In the genomic region with DNA sequence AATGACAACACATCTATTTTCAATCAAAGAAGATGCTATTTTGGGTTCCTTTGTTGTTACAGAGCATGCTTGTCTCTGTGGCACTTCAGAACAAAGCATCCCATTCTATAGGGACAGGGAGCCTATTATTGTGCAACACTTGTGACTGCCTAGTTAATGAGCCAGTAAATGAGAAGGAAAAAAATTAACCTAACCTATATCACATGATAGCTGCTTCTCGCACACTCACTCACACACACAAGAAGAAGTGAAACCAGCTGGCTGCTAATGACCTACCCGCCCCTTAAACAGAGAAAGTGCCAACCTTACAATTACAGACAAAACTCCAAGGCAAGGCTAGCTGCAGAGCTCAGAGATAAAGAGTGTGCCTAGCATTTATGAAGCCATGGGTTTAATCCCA, we compare ENCODE assay signal across 11 mouse cellular contexts. TPM values are rescaled to one million over a fixed set of nuclear protein-coding genes. Genes with fewer than 3 reads are reported as not detected.
A peak's percentile ranks its signal among the peaks of the same experiment; 100 is the strongest.
DNase-seq lines count a peak whose midpoint lies in the region; ATAC-seq and TF ChIP-seq lines count a peak whose summit lies in the region.
"Had no signal": no experiment of that assay in that cellular context is flagged by ENCODE, and none has a peak within 500 bp of the region (broad histone marks: within the 10 kb centered on the region; RNA-seq: fewer than 3 reads in every experiment).

No protein-coding gene starts in this region.

- H3K9ac ChIP-seq in forebrain, embryonic 13.5 days: peak overlapping the region; percentile 3
- H3K9ac ChIP-seq in lung, postnatal 0 days (replicated peaks; ENCODE audit: low read depth): no peak overlapping the region
- H3K9ac ChIP-seq in forebrain, embryonic 14.5 days (ENCODE audit: low read length): no peak overlapping the region; the same call in 1 of the 2 replicates

- DNase-seq in forebrain, embryonic 10.5 days (ENCODE audit: extremely low spot score, low spot score): no peak
- peak; percentile 11 for DNase-seq in lung, postnatal 0 days (ENCODE audit: low spot score)
- no peak for DNase-seq in lung, adult 18-20 months
- peak; percentile 30 for DNase-seq in forebrain, embryonic 14.5 days (ENCODE audit: low spot score)
- DNase-seq: cerebellum, adult 18-20 months; thymus, postnatal 25 days had no signal

- no peaks in the 10 kb centered on the region for H3K27me3 ChIP-seq in forebrain, embryonic 13.5 days
- H3K27me3 ChIP-seq in forebrain, embryonic 10.5 days (ENCODE audit: poor library complexity, severe bottlenecking): no peaks in the 10 kb centered on the region
- no peaks in the 10 kb centered on the region for H3K27me3 ChIP-seq in lung, postnatal 0 days (replicated peaks; ENCODE audit: insufficient read depth, low read length)
- H3K27me3 ChIP-seq in forebrain, embryonic 14.5 days (replicated peaks; ENCODE audit: control insufficient read depth, insufficient read depth, low read length): no peaks in the 10 kb centered on the region

- H3K36me3 ChIP-seq in forebrain, embryonic 13.5 days (ENCODE audit: poor library complexity, severe bottlenecking): 0 out of 2 replicates have a peak, but pooled peaks cover 4% of the 10 kb centered on the region
- peaks cover 40% of the 10 kb centered on the region for H3K36me3 ChIP-seq in forebrain, embryonic 10.5 days (replicated peaks)
- H3K36me3 ChIP-seq in lung, postnatal 0 days (ENCODE audit: insufficient read depth, low read length): no peaks in the 10 kb centered on the region
- peaks cover 9% of the 10 kb centered on the region; the same call in 1 of the 2 replicates for H3K36me3 ChIP-seq in forebrain, embryonic 14.5 days (ENCODE audit: control insufficient read depth, insufficient read depth, low read length)

- 28% methylated on average over 2 of the region's 2 CpGs for WGBS in forebrain, embryonic 13.5 days
- 76% methylated on average over 2 of the region's 2 CpGs for WGBS in forebrain, embryonic 10.5 days
- WGBS in lung, postnatal 0 days: 79% methylated on average over 2 of the region's 2 CpGs
- WGBS in forebrain, embryonic 14.5 days: 10% methylated on average over 2 of the region's 2 CpGs

- TF ChIP-seq CTCF in lung, postnatal 0 days (IDR thresholded peaks at IDR 0.05): no peak

- no peaks in the 10 kb centered on the region for H3K9me3 ChIP-seq in forebrain, embryonic 13.5 days (replicated peaks)
- H3K9me3 ChIP-seq in forebrain, embryonic 10.5 days: no peaks in the 10 kb centered on the region
- no peaks in the 10 kb centered on the region for H3K9me3 ChIP-seq in lung, postnatal 0 days (ENCODE audit: low read length)
- H3K9me3 ChIP-seq in forebrain, embryonic 14.5 days (replicated peaks; ENCODE audit: control insufficient read depth, low read length): no peaks in the 10 kb centered on the region

- peak overlapping the region; percentile 52; the same call in 1 of the 2 replicates for H3K27ac ChIP-seq in forebrain, embryonic 13.5 days
- no peak overlapping the region for H3K27ac ChIP-seq in forebrain, embryonic 10.5 days
- H3K27ac ChIP-seq in lung, postnatal 0 days (ENCODE audit: low read length): no peak overlapping the region
- peak overlapping the region; percentile 52; the same call in 1 of the 2 replicates for H3K27ac ChIP-seq in forebrain, embryonic 14.5 days (ENCODE audit: low read depth, low read length)

- peaks cover 44% of the 10 kb centered on the region for H3K4me1 ChIP-seq in forebrain, embryonic 13.5 days
- peaks cover 42% of the 10 kb centered on the region for H3K4me1 ChIP-seq in forebrain, embryonic 10.5 days
- H3K4me1 ChIP-seq in lung, postnatal 0 days (ENCODE audit: insufficient read depth, low read depth, low read length): peaks cover 12% of the 10 kb centered on the region; the same call in 1 of the 2 replicates
- peaks cover 18% of the 10 kb centered on the region for H3K4me1 ChIP-seq in forebrain, embryonic 14.5 days (ENCODE audit: control insufficient read depth, insufficient read depth, low read length)

- ATAC-seq in forebrain, embryonic 13.5 days: no peak
- no peak for ATAC-seq in lung, postnatal 0 days
- no peak for ATAC-seq in forebrain, embryonic 14.5 days
- peak; percentile 46; the same call in 1 of the 2 replicates for ATAC-seq in neutrophil, adult 5-6 weeks (ENCODE audit: extremely low read depth, insufficient number of reproducible peaks, low FRiP score, poor library complexity, severe bottlenecking)
- ATAC-seq in inflammation-experienced regulatory T-cells, adult 6 months: no peak
- no peak for ATAC-seq in erythroid progenitor cell, adult 5-6 weeks (replicated peaks; ENCODE audit: low FRiP score, poor library complexity, severe bottlenecking)
- ATAC-seq: CD4-positive, CD25-positive, alpha-beta regulatory T cell, adult 4 months had no signal

- no peak overlapping the region for H3K4me3 ChIP-seq in forebrain, embryonic 13.5 days
- H3K4me3 ChIP-seq in forebrain, embryonic 10.5 days: no peak overlapping the region
- H3K4me3 ChIP-seq in lung, postnatal 0 days (ENCODE audit: low read depth, low read length): no peak overlapping the region
- H3K4me3 ChIP-seq in forebrain, embryonic 14.5 days (ENCODE audit: low read depth, low read length): no peak overlapping the region

- peak overlapping the region; percentile 10; the same call in 1 of the 2 replicates for H3K4me2 ChIP-seq in forebrain, embryonic 13.5 days
- no peak overlapping the region for H3K4me2 ChIP-seq in lung, postnatal 0 days (replicated peaks; ENCODE audit: low read depth, low read length)
- H3K4me2 ChIP-seq in forebrain, embryonic 14.5 days (ENCODE audit: low read length): 0 out of 2 replicates have a peak overlapping the region, but pooled peaks have one; percentile 7

- no peak for TF ChIP-seq EP300 in lung, postnatal 0 days (IDR thresholded peaks at IDR 0.05)

RNA-seq across cellular contexts. Expression of gene Retreg3, which starts 4.1 kb away (rescaled TPM):
- 18.6 and 20.8 TPM in 2 replicates for polyA plus RNA-seq in forebrain, embryonic 13.5 days (2015; fragmentation: Nextera tagmentation; extraction: Ambion mirVana)
- polyA plus RNA-seq in forebrain, embryonic 10.5 days (2016; fragmentation: Nextera tagmentation; extraction: Ambion mirVana): 14.6 and 15.5 TPM in 2 replicates
- 18.8 and 18.9 TPM in 2 replicates for polyA plus RNA-seq in lung, postnatal 0 days (2015; fragmentation: Nextera tagmentation; extraction: Ambion mirVana)
- 14.0 and 14.4 TPM in 2 replicates for polyA plus RNA-seq in forebrain, embryonic 14.5 days (2014; fragmentation: Nextera tagmentation; extraction: Ambion mirVana)
- 91.3 and 97.1 TPM in 2 replicates for total RNA-seq in neutrophil, adult 5-6 weeks (2017)
- 10 to 100 TPM; 15.1 to 26.8 (median 21.4) TPM for polyA plus RNA-seq in inflammation-experienced regulatory T-cells, adult 6 months (2017; shearing (Covaris generic))
- 24.5 and 25.6 TPM in 2 replicates for total RNA-seq in erythroid progenitor cell, adult 5-6 weeks (2015; ENCODE audit: low replicate concordance)
- 38.7 and 57.9 TPM in 2 replicates for total RNA-seq in erythroid progenitor cell, adult 5-6 weeks (2017; ENCODE audit: low replicate concordance)

RNA-seq across cellular contexts. Expression of gene Tubg1, which starts 4.2 kb away (rescaled TPM):
- 108 and 112 TPM in 2 replicates for polyA plus RNA-seq in forebrain, embryonic 13.5 days (2015; fragmentation: Nextera tagmentation; extraction: Ambion mirVana)
- polyA plus RNA-seq in forebrain, embryonic 10.5 days (2016; fragmentation: Nextera tagmentation; extraction: Ambion mirVana): 143 and 145 TPM in 2 replicates
- polyA plus RNA-seq in lung, postnatal 0 days (2015; fragmentation: Nextera tagmentation; extraction: Ambion mirVana): 25.8 TPM in 2 replicates
- polyA plus RNA-seq in forebrain, embryonic 14.5 days (2014; fragmentation: Nextera tagmentation; extraction: Ambion mirVana): 84.9 and 87.8 TPM in 2 replicates
- 11.3 and 13.1 TPM in 2 replicates for total RNA-seq in neutrophil, adult 5-6 weeks (2017)
- 10 to 100 TPM; 24.7 to 32.4 (median 24.7) TPM for polyA plus RNA-seq in inflammation-experienced regulatory T-cells, adult 6 months (2017; shearing (Covaris generic))
- 29.3 and 38.2 TPM in 2 replicates for total RNA-seq in erythroid progenitor cell, adult 5-6 weeks (2015; ENCODE audit: low replicate concordance)
- 30.8 and 40.7 TPM in 2 replicates for total RNA-seq in erythroid progenitor cell, adult 5-6 weeks (2017; ENCODE audit: low replicate concordance)

RNA-seq across cellular contexts. Expression of gene Psmc3ip, which starts 20.3 kb away (rescaled TPM):
- 63.3 and 64.1 TPM in 2 replicates for polyA plus RNA-seq in forebrain, embryonic 13.5 days (2015; fragmentation: Nextera tagmentation; extraction: Ambion mirVana)
- 78.1 and 96.4 TPM in 2 replicates for polyA plus RNA-seq in forebrain, embryonic 10.5 days (2016; fragmentation: Nextera tagmentation; extraction: Ambion mirVana)
- 9.8 and 10.4 TPM in 2 replicates for polyA plus RNA-seq in lung, postnatal 0 days (2015; fragmentation: Nextera tagmentation; extraction: Ambion mirVana)
- polyA plus RNA-seq in forebrain, embryonic 14.5 days (2014; fragmentation: Nextera tagmentation; extraction: Ambion mirVana): 39.8 and 54.3 TPM in 2 replicates
- total RNA-seq in neutrophil, adult 5-6 weeks (2017): 3.6 and 4.0 TPM in 2 replicates
- polyA plus RNA-seq in inflammation-experienced regulatory T-cells, adult 6 months (2017; shearing (Covaris generic)): 10 to 100 TPM in 1 of 3 experiments, 1 to 10 TPM in 2; 7.7 to 19.7 (median 10.0) TPM
- total RNA-seq in erythroid progenitor cell, adult 5-6 weeks (2015; ENCODE audit: low replicate concordance): 5.9 and 7.9 TPM in 2 replicates
- total RNA-seq in erythroid progenitor cell, adult 5-6 weeks (2017; ENCODE audit: low replicate concordance): 13.2 and 29.0 TPM in 2 replicates

RNA-seq across cellular contexts. Expression of gene Mlx, which starts 28.5 kb away (rescaled TPM):
- polyA plus RNA-seq in forebrain, embryonic 13.5 days (2015; fragmentation: Nextera tagmentation; extraction: Ambion mirVana): 71.1 and 81.2 TPM in 2 replicates
- 37.3 and 41.1 TPM in 2 replicates for polyA plus RNA-seq in forebrain, embryonic 10.5 days (2016; fragmentation: Nextera tagmentation; extraction: Ambion mirVana)
- 42.5 and 44.5 TPM in 2 replicates for polyA plus RNA-seq in lung, postnatal 0 days (2015; fragmentation: Nextera tagmentation; extraction: Ambion mirVana)
- polyA plus RNA-seq in forebrain, embryonic 14.5 days (2014; fragmentation: Nextera tagmentation; extraction: Ambion mirVana): 100 and 109 TPM in 2 replicates
- 38.7 and 46.3 TPM in 2 replicates for total RNA-seq in neutrophil, adult 5-6 weeks (2017)
- 10 to 100 TPM; 61.9 to 74.3 (median 66.5) TPM for polyA plus RNA-seq in inflammation-experienced regulatory T-cells, adult 6 months (2017; shearing (Covaris generic))
- 36.0 and 43.6 TPM in 2 replicates for total RNA-seq in erythroid progenitor cell, adult 5-6 weeks (2015; ENCODE audit: low replicate concordance)
- total RNA-seq in erythroid progenitor cell, adult 5-6 weeks (2017; ENCODE audit: low replicate concordance): 16.8 and 26.4 TPM in 2 replicates

RNA-seq across cellular contexts. Expression of gene Coasy, which starts 33.2 kb away (rescaled TPM):
- polyA plus RNA-seq in forebrain, embryonic 13.5 days (2015; fragmentation: Nextera tagmentation; extraction: Ambion mirVana): 45.8 and 48.2 TPM in 2 replicates
- 51.4 and 53.3 TPM in 2 replicates for polyA plus RNA-seq in forebrain, embryonic 10.5 days (2016; fragmentation: Nextera tagmentation; extraction: Ambion mirVana)
- polyA plus RNA-seq in lung, postnatal 0 days (2015; fragmentation: Nextera tagmentation; extraction: Ambion mirVana): 30.5 TPM in 2 replicates
- 52.9 and 54.9 TPM in 2 replicates for polyA plus RNA-seq in forebrain, embryonic 14.5 days (2014; fragmentation: Nextera tagmentation; extraction: Ambion mirVana)
- 11.5 and 18.7 TPM in 2 replicates for total RNA-seq in neutrophil, adult 5-6 weeks (2017)
- polyA plus RNA-seq in inflammation-experienced regulatory T-cells, adult 6 months (2017; shearing (Covaris generic)): 10 to 100 TPM; 16.5 to 21.0 (median 18.2) TPM
- 2.5 and 3.8 TPM in 2 replicates for total RNA-seq in erythroid progenitor cell, adult 5-6 weeks (2015; ENCODE audit: low replicate concordance)
- 1.7 and 6.8 TPM in 2 replicates for total RNA-seq in erythroid progenitor cell, adult 5-6 weeks (2017; ENCODE audit: low replicate concordance)

Comparison
In these comparisons a context has a peak if more than half of its experiments do, and no peak if none do; other contexts are left out.
1. H3K27ac ChIP-seq: peak in forebrain, embryonic 13.5 days (single experiment) and forebrain, embryonic 14.5 days (single experiment); none in forebrain, embryonic 10.5 days (single experiment) and lung, postnatal 0 days (single experiment).
2. DNase-seq: peak in lung, postnatal 0 days (single experiment) and forebrain, embryonic 14.5 days (single experiment); none in forebrain, embryonic 10.5 days (single experiment) and lung, adult 18-20 months (0 of 2).